27 mouse cellular contexts compared by ENCODE assay signal in the genomic region with DNA sequence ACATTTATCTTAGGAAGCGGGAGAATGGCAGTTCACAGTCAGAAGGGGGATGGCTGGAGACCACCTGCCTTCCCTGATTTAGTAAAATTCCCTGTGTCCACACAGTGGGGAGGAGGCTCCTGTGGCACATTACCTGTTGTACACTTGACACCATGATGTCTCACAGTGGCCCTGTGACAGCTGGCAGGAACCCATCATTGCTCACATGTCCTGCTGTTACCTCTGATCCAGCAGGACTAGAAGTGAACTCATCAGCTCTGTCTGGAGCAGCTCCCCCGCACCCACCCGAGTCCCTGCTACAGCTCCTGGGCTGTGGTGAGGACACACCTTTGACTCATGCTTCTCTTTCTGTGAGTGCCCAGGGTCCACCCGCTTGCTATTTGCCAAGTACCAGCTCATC. TPM values are rescaled to one million over a fixed set of nuclear protein-coding genes. Genes with fewer than 3 reads are reported as not detected.
"Had no signal": no experiment of that assay in that cellular context is flagged by ENCODE, and none has a peak within 500 bp of the region (broad histone marks: within the 10 kb centered on the region; RNA-seq: fewer than 3 reads in every experiment).

No protein-coding gene starts in this region.

- H3K36me3 ChIP-seq: midbrain, embryonic 10.5 days; midbrain, embryonic 12.5 days; neural tube, embryonic 13.5 days; neural tube, embryonic 15.5 days had no signal

- H3K9me3 ChIP-seq: midbrain, embryonic 10.5 days; midbrain, embryonic 12.5 days; neural tube, embryonic 13.5 days; neural tube, embryonic 15.5 days had no signal

- H3K4me2 ChIP-seq: lung, embryonic 14.5 days; midbrain, embryonic 12.5 days; neural tube, embryonic 13.5 days; neural tube, embryonic 15.5 days had no signal

- H3K27me3 ChIP-seq: midbrain, embryonic 12.5 days; neural tube, embryonic 13.5 days; neural tube, embryonic 15.5 days had no signal

- ATAC-seq: midbrain, embryonic 16.5 days had no signal

- H3K27ac ChIP-seq: midbrain, embryonic 10.5 days; midbrain, embryonic 12.5 days; neural tube, embryonic 13.5 days; neural tube, embryonic 15.5 days had no signal

- DNase-seq: lung, adult 18-20 months; lung, embryonic 14.5 days; lung, postnatal 10 days; lung, postnatal 4 days; midbrain, embryonic 14.5 days; retina, postnatal 1 day; right cerebral cortex, adult 18-20 months; right cerebral cortex, postnatal 25 days; right cerebral cortex, postnatal 4 days; spleen, adult 18-20 months; thymus, adult 18-20 months; thymus, postnatal 14 days; thymus, postnatal 36 days had no signal

- H3K4me3 ChIP-seq: midbrain, embryonic 10.5 days; midbrain, embryonic 12.5 days; myocyte; neural tube, embryonic 13.5 days; neural tube, embryonic 15.5 days had no signal

- H3K9ac ChIP-seq: lung, embryonic 14.5 days; midbrain, embryonic 12.5 days; neural tube, embryonic 13.5 days; neural tube, embryonic 15.5 days had no signal

- H3K4me1 ChIP-seq: midbrain, embryonic 10.5 days; midbrain, embryonic 12.5 days; neural tube, embryonic 13.5 days; neural tube, embryonic 15.5 days had no signal

RNA-seq across cellular contexts. Expression of a gene that starts 8.2 kb away (rescaled TPM):
- total RNA-seq: megakaryocyte, adult 5-6 weeks; megakaryocyte-erythroid progenitor cell, adult 5-6 weeks had no signal
- polyA plus RNA-seq: lung, embryonic 14.5 days; lung, embryonic 16.5 days; midbrain, embryonic 10.5 days; midbrain, embryonic 12.5 days; midbrain, embryonic 14.5 days; midbrain, embryonic 16.5 days; myocyte; neural tube, embryonic 11.5 days; neural tube, embryonic 13.5 days; neural tube, embryonic 15.5 days; small intestine, adult 2 months; stomach, embryonic 14.5 days; stomach, embryonic 16.5 days; thymus, postnatal 0 days had no signal
